Mouse (Mus musculus) CH12.LX (cell line): Measurements from ENCODE around the gene Ccdc120. TPM values are rescaled to one million over a fixed set of nuclear protein-coding genes. Genes with fewer than 3 reads are reported as not detected.

Experiments used
- DNase-seq: peaks from one replicate; pipeline ENCODE4 v3.0.0-alpha.2; 2013; ENCODE audit errors: extremely low read depth
- H3K27ac ChIP-seq: 2 replicates; pipeline ENCODE4 v1.5.1; 2012; ENCODE audit warnings: low read depth, mild to moderate bottlenecking, control low read depth, moderate library complexity; ENCODE audit not compliant: insufficient read depth
- H3K27me3 ChIP-seq: replicated peaks from 2 replicates; pipeline ENCODE3; 2012; ENCODE audit warnings: inconsistent platforms
- H3K36me3 ChIP-seq, 2 experiments: replicated peaks in 1 of 2; 2 replicates each; pipeline versions ENCODE3 to v1.6.1; 2012; ENCODE audit warnings: inconsistent platforms in 1 of 2, low read length in 1 of 2, mild to moderate bottlenecking in 1 of 2, mixed read lengths in 1 of 2, moderate library complexity in 1 of 2; ENCODE audit not compliant: control insufficient read depth in 1 of 2, insufficient read depth in 1 of 2
- H3K4me1 ChIP-seq, 2 experiments: 2 replicates each; pipeline ENCODE4 v1.6.1; 2012; ENCODE audit warnings: inconsistent platforms in 1 of 2, moderate library complexity in 1 of 2; ENCODE audit not compliant: insufficient read depth in 2 of 2, control insufficient read depth in 1 of 2
- H3K4me2 ChIP-seq: 2 replicates; pipeline ENCODE4 v1.6.1; 2012; ENCODE audit warnings: low read depth, mild to moderate bottlenecking, control low read depth; ENCODE audit not compliant: poor library complexity, insufficient read depth, severe bottlenecking
- H3K4me3 ChIP-seq, 3 experiments: fragments of 150-350 bp in 1 of 3; sonication (generic) in 1 of 3; replicated peaks in 1 of 3; 2 replicates each; pipeline versions ENCODE3 to v1.5.1; 2011 to 2012; ENCODE audit warnings: low read depth in 2 of 3, low read length in 2 of 3, mild to moderate bottlenecking in 2 of 3, moderate library complexity in 2 of 3, control low read depth in 1 of 3, improper control_type of control experiment in 1 of 3, inconsistent platforms in 1 of 3, mixed read lengths in 1 of 3; ENCODE audit not compliant: poor library complexity in 1 of 3
- H3K79me2 ChIP-seq: replicated peaks from 2 replicates; pipeline ENCODE4 v1.6.1; 2012; ENCODE audit warnings: mild to moderate bottlenecking, moderate library complexity; ENCODE audit not compliant: control insufficient read depth, poor library complexity, insufficient read depth, severe bottlenecking; ENCODE audit errors: extremely low read depth
- H3K9ac ChIP-seq: 2 replicates; pipeline ENCODE4 v1.6.1; 2012; ENCODE audit warnings: low read depth, mild to moderate bottlenecking, control low read depth, moderate library complexity; ENCODE audit not compliant: insufficient read depth
- H3K9me3 ChIP-seq: replicated peaks from 2 replicates; pipeline ENCODE3; 2012; ENCODE audit warnings: low read length, inconsistent platforms, mixed read lengths
- BHLHE40 ChIP-seq: IDR thresholded peaks from 2 replicates; pipeline ENCODE4 v1.6.1; 2011; ENCODE audit warnings: mild to moderate bottlenecking, low read depth, low read length, improper control_type of control experiment
- CHD2 ChIP-seq: IDR thresholded peaks from 2 replicates; pipeline ENCODE4 v1.6.1; 2011; ENCODE audit warnings: low read length, improper control_type of control experiment
- CTCF ChIP-seq, 2 experiments: IDR thresholded peaks in 1 of 2; conservative IDR thresholded peaks in 1 of 2; 2 replicates each; pipeline ENCODE4 v1.5.1; 2011 to 2012; ENCODE audit warnings: low read depth in 2 of 2, low read length in 2 of 2, improper control_type of control experiment in 1 of 2, inconsistent platforms in 1 of 2, mild to moderate bottlenecking in 1 of 2, moderate library complexity in 1 of 2
- ELF1 ChIP-seq: IDR thresholded peaks from 2 replicates; pipeline ENCODE4 v1.6.1; 2014; ENCODE audit warnings: low read depth, mild to moderate bottlenecking, inconsistent platforms, low read length, improper control_type of control experiment
- EP300 ChIP-seq: IDR thresholded peaks from 2 replicates; pipeline ENCODE4 v1.6.1; 2011; ENCODE audit warnings: low read length, improper control_type of control experiment
- HCFC1 ChIP-seq: IDR thresholded peaks from 2 replicates; pipeline ENCODE4 v1.6.1; 2012; ENCODE audit warnings: low read depth, mild to moderate bottlenecking, inconsistent platforms, low read length, improper control_type of control experiment
- IRF4 ChIP-seq: IDR thresholded peaks from 2 replicates; pipeline ENCODE4 v1.6.1; 2014; ENCODE audit warnings: low read depth, mild to moderate bottlenecking, inconsistent platforms, low read length, improper control_type of control experiment
- JUN ChIP-seq: IDR thresholded peaks from 2 replicates; pipeline ENCODE4 v1.6.1; 2011; ENCODE audit warnings: low read depth, mild to moderate bottlenecking, low read length, improper control_type of control experiment, moderate library complexity; ENCODE audit not compliant: insufficient read depth
- JUND ChIP-seq: conservative IDR thresholded peaks from 2 replicates; pipeline ENCODE4 v1.6.1; 2011; ENCODE audit warnings: low read depth, low read length, improper control_type of control experiment
- KAT2A ChIP-seq: IDR thresholded peaks from 2 replicates; pipeline ENCODE4 v1.6.1; 2012; ENCODE audit warnings: low read length, improper control_type of control experiment, inconsistent platforms; ENCODE audit not compliant: insufficient replicate concordance
- MAX ChIP-seq: IDR thresholded peaks from 2 replicates; pipeline ENCODE4 v1.6.1; 2011; ENCODE audit warnings: low read length, improper control_type of control experiment
- MXI1 ChIP-seq: IDR thresholded peaks from 2 replicates; pipeline ENCODE4 v1.6.1; 2011; ENCODE audit warnings: mild to moderate bottlenecking, low read depth, low read length, improper control_type of control experiment
- MYC ChIP-seq: IDR thresholded peaks from 2 replicates; pipeline ENCODE4 v1.6.1; 2011; ENCODE audit warnings: low read depth, mild to moderate bottlenecking, improper control_type of control experiment, low read length
- NELFE ChIP-seq: IDR thresholded peaks from 2 replicates; pipeline ENCODE4 v1.6.1; 2011; ENCODE audit warnings: low read depth, low read length, improper control_type of control experiment
- PAX5 ChIP-seq: IDR thresholded peaks from 2 replicates; pipeline ENCODE4 v1.6.1; 2012; ENCODE audit warnings: low read length, inconsistent platforms, mixed read lengths
- POLR2AphosphoS2 ChIP-seq: IDR thresholded peaks from 2 replicates; pipeline ENCODE4 v1.6.1; 2011; ENCODE audit warnings: low read depth, low read length, improper control_type of control experiment
- RAD21 ChIP-seq: IDR thresholded peaks from 2 replicates; pipeline ENCODE4 v1.6.1; 2011; ENCODE audit warnings: low read depth, mild to moderate bottlenecking, low read length, improper control_type of control experiment, moderate library complexity
- RCOR1 ChIP-seq: conservative IDR thresholded peaks from 2 replicates; pipeline ENCODE4 v1.6.1; 2012; ENCODE audit warnings: low read depth, mild to moderate bottlenecking, inconsistent platforms, low read length, improper control_type of control experiment
- SIN3A ChIP-seq: IDR thresholded peaks from 2 replicates; pipeline ENCODE4 v1.6.1; 2012; ENCODE audit warnings: low read length, improper control_type of control experiment, inconsistent platforms
- SMC3 ChIP-seq: IDR thresholded peaks from 2 replicates; pipeline ENCODE4 v1.6.1; 2011; ENCODE audit warnings: low read depth, low read length, improper control_type of control experiment
- TBP ChIP-seq: conservative IDR thresholded peaks from 2 replicates; pipeline ENCODE4 v1.6.1; 2011; ENCODE audit warnings: low read depth, low read length, improper control_type of control experiment
- USF1 ChIP-seq: IDR thresholded peaks from 2 replicates; pipeline ENCODE4 v1.6.1; 2014; ENCODE audit warnings: low read depth, mild to moderate bottlenecking, inconsistent platforms, low read length, improper control_type of control experiment
- USF2 ChIP-seq: conservative IDR thresholded peaks from 2 replicates; pipeline ENCODE4 v1.6.1; 2011; ENCODE audit warnings: low read depth, low read length, improper control_type of control experiment
- ZMIZ1 ChIP-seq: IDR thresholded peaks from 2 replicates; pipeline ENCODE4 v1.6.1; 2012; ENCODE audit warnings: low read depth, mild to moderate bottlenecking, inconsistent platforms, low read length, improper control_type of control experiment
- dilution Hi-C: fragments of 300-500 bp; cut with MboI; formaldehyde crosslinking; loops from 2 replicates; pipeline ENCODE4 v1.14.3; 2020; ENCODE audit warnings: low sequenced_read_pairs; ENCODE audit not compliant: extremely low pct_unique_long_range_greater_than_20kb, extremely low pct_ligation_motif_present
- in situ Hi-C: fragments of 300-500 bp; cut with MboI; formaldehyde crosslinking; loops from 3 replicates; pipeline ENCODE4 v1.14.3; 2019; ENCODE audit warnings: low sequenced_read_pairs, low pct_ligation_motif_present, low pct_unique_long_range_greater_than_20kb, mixed read lengths
- polyA plus RNA-seq: library from polyadenylated mRNA; unstranded; fragments of >175 nt; gene quantifications from 2 replicates; pipeline ENCODE4 v1.2.1, GENCODE M21; 2012; ENCODE audit warnings: low read depth; ENCODE audit not compliant: insufficient read length
- total RNA-seq, 2 experiments: library from RNA; depleted of rRNA; stranded (reverse); fragments of 300-350 nt in 1 of 2; fragments of >200 nt in 1 of 2; gene quantifications; 2 replicates each; pipeline ENCODE4 v1.2.3; 2012 to 2014

Gene Ccdc120
- total and polyA plus RNA-seq, 3 experiments: 4.4 to 9.0 (median 6.9) TPM

DNA sequence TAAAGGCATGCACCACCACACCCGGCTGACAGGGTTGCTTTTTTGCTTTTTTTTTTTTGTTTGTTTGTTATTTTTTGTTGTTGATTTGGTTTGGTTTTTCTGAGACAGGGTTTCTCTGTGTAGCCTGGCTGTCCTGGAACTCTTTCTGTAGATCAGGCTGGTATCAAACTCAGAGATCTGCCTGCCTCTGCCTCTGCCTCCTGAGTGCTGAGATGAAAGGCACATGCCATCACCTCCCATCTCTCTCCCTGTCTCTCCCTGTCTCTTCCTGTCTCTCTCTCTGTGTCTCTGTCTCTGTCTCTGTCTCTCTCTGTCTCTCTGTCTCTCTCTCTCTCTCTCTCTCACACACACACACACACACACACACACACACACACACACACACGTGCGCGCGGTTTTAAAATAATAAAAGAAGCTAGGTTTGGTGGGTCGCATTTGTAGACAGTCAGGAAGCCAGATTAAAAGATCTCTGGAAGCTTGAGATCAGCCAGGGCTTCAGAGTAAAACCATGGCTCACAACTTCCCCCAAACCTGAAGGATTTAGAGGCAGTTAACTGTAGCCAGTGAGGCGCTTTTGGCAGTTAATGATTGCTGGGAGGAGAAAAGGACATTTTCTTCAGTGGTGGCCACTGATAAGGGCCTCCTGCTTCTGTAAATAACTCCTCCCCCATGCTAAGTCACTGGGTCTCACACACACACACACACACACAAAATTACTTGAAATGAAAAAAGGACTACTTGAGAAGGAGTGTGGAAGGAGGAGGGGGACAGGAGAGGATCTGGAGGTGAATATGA lies 27.9 kb upstream of the Ccdc120 start:
- in situ Hi-C loops: no loop called here
- dilution Hi-C loops: no loop called here
- TF ChIP-seq ELF1 (no peak), JUN (no peak), CTCF (conservative IDR thresholded peaks at IDR 0.05 in 1 of 2, IDR thresholded peaks at IDR 0.05 in 1 of 2; ENCODE audit: low read depth in 2 of 2, low read length in 2 of 2) (no peak), MXI1 (no peak), RAD21 (no peak), NELFE (no peak), RCOR1 (no peak), CHD2 (no peak), SMC3 (no peak)
- Histone ChIP-seq H3K79me2 (no peaks in the 10 kb centered on the region), H3K4me2 (no peak overlapping the region), H3K9me3 (no peaks in the 10 kb centered on the region), H3K36me3 (peaks cover 11 to 18% of the 10 kb centered on the region in 2 experiments), H3K27me3 (no peaks in the 10 kb centered on the region), H3K4me1 (peaks cover 0 to 7% of the 10 kb centered on the region in 2 experiments; a peak in 2 of 4 replicates), H3K9ac (no peak overlapping the region), H3K27ac (no peak overlapping the region), H3K4me3 (no peak overlapping the region)
- DNase-seq: no peak

GRCm38 (mm10) chrX:7776329-7777082 lies 25.8 kb upstream of the Ccdc120 start:
- Histone ChIP-seq H3K9me3 (no peaks in the 10 kb centered on the region), H3K4me2 (no peak overlapping the region), H3K79me2 (no peaks in the 10 kb centered on the region), H3K9ac (no peak overlapping the region), H3K27me3 (no peaks in the 10 kb centered on the region), H3K4me3 (no peak overlapping the region), H3K4me1 (peaks cover 0 to 7% of the 10 kb centered on the region in 2 experiments; a peak in 2 of 4 replicates), H3K27ac (no peak overlapping the region), H3K36me3 (peaks cover 29 to 38% of the 10 kb centered on the region in 2 experiments)
- TF ChIP-seq KAT2A (no peak), MXI1 (peak; percentile 48; the same call in 1 of the 2 replicates), EP300 (no peak), USF2 (no peak), MYC (peak; percentile 76), HCFC1 (no peak), JUND (no peak), ZMIZ1 (no peak), TBP (no peak), MAX (peak; percentile 74), BHLHE40 (no peak), PAX5 (no peak), SIN3A (no peak), USF1 (no peak), IRF4 (no peak), SMC3 (peak; percentile 64), CTCF (conservative IDR thresholded peaks at IDR 0.05 in 1 of 2, IDR thresholded peaks at IDR 0.05 in 1 of 2; ENCODE audit: low read depth in 2 of 2, low read length in 2 of 2) (peak; percentile 59 to 65; a peak in 3 of 4 replicates), ELF1 (no peak), POLR2AphosphoS2 (no peak), RAD21 (peak; percentile 35)
- no peak for DNase-seq
- dilution Hi-C loops (no loop called here), in situ Hi-C loops (no loop called here)
